In the genomic region with DNA sequence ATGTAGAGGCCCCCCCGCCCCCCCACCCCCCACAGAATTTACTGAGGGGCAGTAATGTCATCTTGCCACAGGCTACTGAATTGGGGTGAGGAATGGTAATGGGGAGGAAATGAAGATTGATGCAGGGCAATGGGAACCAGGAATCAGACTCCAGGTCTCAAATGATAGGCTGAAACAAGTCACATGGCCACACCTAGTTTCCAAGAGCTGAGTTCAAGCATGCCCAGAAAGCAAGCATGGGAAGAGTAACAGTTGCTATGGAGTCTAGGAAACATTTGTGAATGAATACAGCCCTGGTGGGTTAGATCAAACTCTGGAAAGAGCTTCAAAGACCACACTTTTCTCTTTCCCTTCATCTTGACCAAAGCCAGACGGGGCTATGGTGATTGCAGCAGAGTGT, we compare ENCODE assay signal across 17 mouse cellular contexts.
"Had no signal": no experiment of that assay in that cellular context is flagged by ENCODE, and none has a peak within 500 bp of the region (broad histone marks: within the 10 kb centered on the region; RNA-seq: fewer than 3 reads in every experiment).

No protein-coding gene starts in this region.

- H3K27ac ChIP-seq: kidney, postnatal 0 days; layer of hippocampus, adult 2 months; limb, embryonic 10.5 days; limb, embryonic 13.5 days; liver, embryonic 12.5 days; liver, embryonic 15.5 days; midbrain, embryonic 12.5 days; neural tube, embryonic 13.5 days had no signal

- H3K27me3 ChIP-seq: limb, embryonic 13.5 days; liver, embryonic 12.5 days; liver, embryonic 15.5 days; midbrain, embryonic 12.5 days; neural tube, embryonic 13.5 days had no signal

- ATAC-seq: liver, embryonic 12.5 days; midbrain, embryonic 16.5 days had no signal

- H3K36me3 ChIP-seq: limb, embryonic 10.5 days; limb, embryonic 13.5 days; liver, embryonic 12.5 days; liver, embryonic 15.5 days; midbrain, embryonic 12.5 days; neural tube, embryonic 13.5 days had no signal

- H3K9me3 ChIP-seq: limb, embryonic 10.5 days; limb, embryonic 13.5 days; liver, embryonic 12.5 days; liver, embryonic 15.5 days; midbrain, embryonic 12.5 days; neural tube, embryonic 13.5 days had no signal

- DNase-seq: kidney, adult 2 months; kidney, postnatal 25 days; layer of hippocampus, adult 9-11 months; liver; lung, adult 18-20 months; thymus, adult 18-20 months; thymus, postnatal 36 days had no signal

- H3K4me2 ChIP-seq: limb, embryonic 13.5 days; liver, embryonic 12.5 days; liver, embryonic 15.5 days; midbrain, embryonic 12.5 days; neural tube, embryonic 13.5 days had no signal

- H3K4me3 ChIP-seq: layer of hippocampus, adult 2 months; limb, embryonic 10.5 days; limb, embryonic 13.5 days; liver, embryonic 12.5 days; liver, embryonic 15.5 days; midbrain, embryonic 12.5 days; myocyte; neural tube, embryonic 13.5 days had no signal

- H3K4me1 ChIP-seq: limb, embryonic 10.5 days; limb, embryonic 13.5 days; liver, embryonic 12.5 days; liver, embryonic 15.5 days; midbrain, embryonic 12.5 days; neural tube, embryonic 13.5 days had no signal

- H3K9ac ChIP-seq: limb, embryonic 13.5 days; liver, embryonic 12.5 days; liver, embryonic 15.5 days; midbrain, embryonic 12.5 days; neural tube, embryonic 13.5 days had no signal
